Mouse (Mus musculus) E14TG2a.4 (cell line): ENCODE results near the gene Hcn3.

Source experiments
- CTCF ChIP-seq: conservative IDR thresholded peaks from 2 replicates; pipeline ENCODE4 v1.5.1; 2014; ENCODE audit warnings: low read length
- NANOG ChIP-seq: IDR thresholded peaks from 2 replicates; pipeline ENCODE4 v1.6.1; 2014; ENCODE audit warnings: borderline replicate concordance, low read length, mixed read lengths

- no peak for TF ChIP-seq CTCF
- no peak for TF ChIP-seq NANOG
Observed at GRCm38 (mm10) chr3:89100811-89101210, 59.2 kb downstream of the Hcn3 start, which contains the start of gene Gm43738.
